Mouse (Mus musculus): Measurements from ENCODE around the gene Fstl3. TPM values are rescaled to one million over a fixed set of nuclear protein-coding genes. Genes with fewer than 3 reads are reported as not detected.

Fstl3 gene
- polyA plus RNA-seq, 1 experiment from 2014 or later = 1.1 TPM

- H3K36me3 ChIP-seq = peaks cover 35% of the 10 kb centered on the region
- H3K9me3 ChIP-seq (replicated peaks) = no peaks in the 10 kb centered on the region
- peak overlapping the region; percentile 98 for H3K27ac ChIP-seq (replicated peaks)
- 0 out of 2 replicates have a peak, but pooled peaks cover 9% of the 10 kb centered on the region for H3K27me3 ChIP-seq (ENCODE audit: low read depth, poor library complexity, severe bottlenecking)
- peaks cover 50% of the 10 kb centered on the region for H3K4me1 ChIP-seq
- 10% methylated on average over 16 of the region's 16 CpGs for WGBS
- DNase-seq (ENCODE audit: low spot score) = no peak
- peak overlapping the region; percentile 98 for H3K4me3 ChIP-seq
Observed at GRCm38 (mm10) chr10:79766001-79766507, 11.0 kb upstream of the Fstl3 start.

GRCm38 (mm10) chr10:79766508-79767325 is 10.4 kb upstream of the Fstl3 start, which contains the start of gene Rnf126:
Gene Rnf126, minus strand, starts transcription at chr10:79766952.
- WGBS = under 1% methylated on average over 100 of the region's 101 CpGs
- H3K4me3 ChIP-seq = peak within 1 kb of the TSS; percentile 98
- no peaks in the 10 kb centered on the region for H3K9me3 ChIP-seq (replicated peaks)
- peaks cover 28% of the 10 kb centered on the region for H3K36me3 ChIP-seq
- peak within 1 kb of the TSS; percentile 98 for H3K27ac ChIP-seq (replicated peaks)
- peaks cover 50% of the 10 kb centered on the region for H3K4me1 ChIP-seq
- DNase-seq (ENCODE audit: low spot score) = peak; percentile 100
- H3K27me3 ChIP-seq (ENCODE audit: low read depth, poor library complexity, severe bottlenecking) = 0 out of 2 replicates have a peak, but pooled peaks cover 9% of the 10 kb centered on the region

GRCm38 (mm10) chr10:79767372-79768244 is 9.5 kb upstream of the Fstl3 start:
- H3K4me3 ChIP-seq = peak overlapping the region; percentile 98
- H3K27ac ChIP-seq (replicated peaks) = peak overlapping the region; percentile 98
- peak; percentile 97 for DNase-seq (ENCODE audit: low spot score)
- peaks cover 50% of the 10 kb centered on the region for H3K4me1 ChIP-seq
- WGBS = 12% methylated on average over 40 of the region's 40 CpGs
- peaks cover 20% of the 10 kb centered on the region for H3K36me3 ChIP-seq
- 0 out of 2 replicates have a peak, but pooled peaks cover 4% of the 10 kb centered on the region for H3K9me3 ChIP-seq (replicated peaks)
- H3K27me3 ChIP-seq (ENCODE audit: low read depth, poor library complexity, severe bottlenecking) = 0 out of 2 replicates have a peak, but pooled peaks cover 9% of the 10 kb centered on the region

GRCm38 (mm10) chr10:79768400-79768799 is 8.7 kb upstream of the Fstl3 start:
- Histone ChIP-seq H3K36me3 (peaks cover 12% of the 10 kb centered on the region), H3K27me3 (ENCODE audit: low read depth, poor library complexity, severe bottlenecking) (0 out of 2 replicates have a peak, but pooled peaks cover 9% of the 10 kb centered on the region), H3K4me3 (peak overlapping the region; percentile 98; the same call in 1 of the 2 replicates), H3K27ac (replicated peaks) (no peak overlapping the region; the same call in 1 of the 2 replicates), H3K4me1 (peaks cover 50% of the 10 kb centered on the region), H3K9me3 (replicated peaks) (0 out of 2 replicates have a peak, but pooled peaks cover 4% of the 10 kb centered on the region)
- DNase-seq (ENCODE audit: low spot score) = peak; percentile 84
- WGBS = 0% methylated on average over 5 of the region's 5 CpGs

- 0 out of 2 replicates have a peak, but pooled peaks cover 4% of the 10 kb centered on the region for H3K9me3 ChIP-seq (replicated peaks)
- H3K4me3 ChIP-seq = no peak overlapping the region
- H3K4me1 ChIP-seq = peaks cover 44% of the 10 kb centered on the region
- DNase-seq (ENCODE audit: low spot score) = no peak
- 0 out of 2 replicates have a peak, but pooled peaks cover 9% of the 10 kb centered on the region for H3K27me3 ChIP-seq (ENCODE audit: low read depth, poor library complexity, severe bottlenecking)
- H3K27ac ChIP-seq (replicated peaks) = no peak overlapping the region
- 0 out of 2 replicates have a peak, but pooled peaks cover 3% of the 10 kb centered on the region for H3K36me3 ChIP-seq
- 83% methylated on average over 4 of the region's 4 CpGs for WGBS
Observed at GRCm38 (mm10) chr10:79769329-79769728, 7.7 kb upstream of the Fstl3 start.

GRCm38 (mm10) chr10:79772320-79772719 is 4.8 kb upstream of the Fstl3 start:
- no peak for DNase-seq (ENCODE audit: low spot score)
- no peaks in the 10 kb centered on the region for H3K36me3 ChIP-seq
- peaks cover 11% of the 10 kb centered on the region for H3K9me3 ChIP-seq (replicated peaks)
- H3K27me3 ChIP-seq (ENCODE audit: low read depth, poor library complexity, severe bottlenecking) = peaks cover 25% of the 10 kb centered on the region
- H3K4me1 ChIP-seq = peaks cover 22% of the 10 kb centered on the region
- 94% methylated on average over 3 of the region's 3 CpGs for WGBS
- no peak overlapping the region for H3K4me3 ChIP-seq
- H3K27ac ChIP-seq (replicated peaks) = no peak overlapping the region

GRCm38 (mm10) chr10:79773208-79773607 is 3.9 kb upstream of the Fstl3 start:
- no peak for DNase-seq (ENCODE audit: low spot score)
- Histone ChIP-seq H3K4me3 (no peak overlapping the region), H3K36me3 (no peaks in the 10 kb centered on the region), H3K9me3 (replicated peaks) (peaks cover 11% of the 10 kb centered on the region), H3K4me1 (peaks cover 22% of the 10 kb centered on the region), H3K27ac (replicated peaks) (no peak overlapping the region), H3K27me3 (ENCODE audit: low read depth, poor library complexity, severe bottlenecking) (peaks cover 34% of the 10 kb centered on the region)
- 86% methylated on average over 2 of the region's 2 CpGs for WGBS

- H3K4me1 ChIP-seq = peaks cover 28% of the 10 kb centered on the region
- peaks cover 49% of the 10 kb centered on the region for H3K27me3 ChIP-seq (ENCODE audit: low read depth, poor library complexity, severe bottlenecking)
- H3K27ac ChIP-seq (replicated peaks) = no peak overlapping the region
- peaks cover 11% of the 10 kb centered on the region for H3K9me3 ChIP-seq (replicated peaks)
- whole genome bisulfite sequencing = 78% methylated on average over 5 of the region's 5 CpGs
- no peaks in the 10 kb centered on the region for H3K36me3 ChIP-seq
- no peak for DNase-seq (ENCODE audit: low spot score)
- H3K4me3 ChIP-seq = no peak overlapping the region
Observed at GRCm38 (mm10) chr10:79774486-79775279, 2.4 kb upstream of the Fstl3 start.

- peaks cover 48% of the 10 kb centered on the region for H3K4me1 ChIP-seq
- peaks cover 71% of the 10 kb centered on the region for H3K27me3 ChIP-seq (ENCODE audit: low read depth, poor library complexity, severe bottlenecking)
- H3K4me3 ChIP-seq = 0 out of 2 replicates have a peak overlapping the region, but pooled peaks have one; percentile 5
- DNase-seq (ENCODE audit: low spot score) = no peak
- H3K36me3 ChIP-seq = no peaks in the 10 kb centered on the region
- 0 out of 2 replicates have a peak overlapping the region, but pooled peaks have one; percentile 13 for H3K27ac ChIP-seq (replicated peaks)
- 28% methylated on average over 15 of the region's 15 CpGs for WGBS
- peaks cover 7% of the 10 kb centered on the region for H3K9me3 ChIP-seq (replicated peaks)
Observed at GRCm38 (mm10) chr10:79778006-79778405, 934 bp downstream of the Fstl3 start.

GRCm38 (mm10) chr10:79779193-79779592 is 2.1 kb downstream of the Fstl3 start:
- H3K4me1 ChIP-seq = peaks cover 48% of the 10 kb centered on the region
- 19% methylated on average over 2 of the region's 2 CpGs for WGBS
- peaks cover 80% of the 10 kb centered on the region for H3K27me3 ChIP-seq (ENCODE audit: low read depth, poor library complexity, severe bottlenecking)
- H3K4me3 ChIP-seq = peak overlapping the region; percentile 56; the same call in 1 of the 2 replicates
- H3K27ac ChIP-seq (replicated peaks) = no peak overlapping the region
- peaks cover 7% of the 10 kb centered on the region for H3K9me3 ChIP-seq (replicated peaks)
- no peaks in the 10 kb centered on the region for H3K36me3 ChIP-seq
- DNase-seq (ENCODE audit: low spot score) = no peak

GRCm38 (mm10) chr10:79779784-79780663 is 3.0 kb downstream of the Fstl3 start:
- DNase-seq (ENCODE audit: low spot score) = peak; percentile 97
- H3K27me3 ChIP-seq (ENCODE audit: low read depth, poor library complexity, severe bottlenecking) = peaks cover 88% of the 10 kb centered on the region
- peak overlapping the region; percentile 46; the same call in 1 of the 2 replicates for H3K27ac ChIP-seq (replicated peaks)
- peak overlapping the region; percentile 56 for H3K4me3 ChIP-seq
- 2% methylated on average over 55 of the region's 55 CpGs for WGBS
- H3K4me1 ChIP-seq = peaks cover 51% of the 10 kb centered on the region
- H3K36me3 ChIP-seq = no peaks in the 10 kb centered on the region
- H3K9me3 ChIP-seq (replicated peaks) = peaks cover 5% of the 10 kb centered on the region

All from midbrain, embryonic 10.5 days (tissue).